ENCODE assay signal across 15 mouse cellular contexts in the genomic region with DNA sequence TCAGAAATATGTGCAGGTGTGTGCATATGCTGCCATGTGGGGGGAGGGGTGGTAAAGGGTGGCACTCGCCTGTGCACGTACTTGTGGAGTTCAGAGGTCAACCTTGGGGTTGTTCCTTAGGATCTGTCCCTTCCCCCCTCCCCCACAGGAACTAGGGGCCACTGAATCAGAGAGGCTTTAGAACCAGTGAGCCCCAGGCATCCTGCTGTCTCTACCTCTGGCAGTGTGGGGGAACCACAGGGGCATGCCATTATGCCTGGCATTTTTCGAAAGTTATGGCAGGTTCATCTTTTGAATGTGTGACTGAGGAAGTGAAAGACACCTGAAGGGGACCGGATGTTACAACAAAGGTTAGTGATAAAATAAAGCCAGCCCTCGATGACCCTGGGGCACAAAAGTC.
"Had no signal": no experiment of that assay in that cellular context is flagged by ENCODE, and none has a peak within 500 bp of the region (broad histone marks: within the 10 kb centered on the region; RNA-seq: fewer than 3 reads in every experiment).

No protein-coding gene starts in this region.

- ATAC-seq: midbrain, embryonic 16.5 days had no signal

- H3K27me3 ChIP-seq: kidney, embryonic 15.5 days; limb, embryonic 13.5 days; midbrain, embryonic 12.5 days; neural tube, embryonic 13.5 days; stomach, embryonic 15.5 days had no signal

- H3K27ac ChIP-seq: limb, embryonic 13.5 days; liver, embryonic 15.5 days; midbrain, embryonic 12.5 days; neural tube, embryonic 13.5 days had no signal

- DNase-seq: kidney, postnatal 14 days; left cerebral cortex, postnatal 4 days; lung, embryonic 14.5 days; lung, postnatal 10 days; right cerebral cortex, adult 18-20 months; right cerebral cortex, postnatal 25 days; thymus, postnatal 4 days had no signal

- H3K9me3 ChIP-seq: kidney, embryonic 15.5 days; limb, embryonic 13.5 days; liver, embryonic 15.5 days; megakaryocyte, embryonic 14.5 days; midbrain, embryonic 12.5 days; neural tube, embryonic 13.5 days; stomach, embryonic 15.5 days had no signal

- H3K4me3 ChIP-seq: kidney, embryonic 15.5 days; liver, embryonic 15.5 days; midbrain, embryonic 12.5 days; neural tube, embryonic 13.5 days; stomach, embryonic 15.5 days had no signal

- H3K36me3 ChIP-seq: liver, embryonic 15.5 days; midbrain, embryonic 12.5 days; neural tube, embryonic 13.5 days; stomach, embryonic 15.5 days had no signal

- H3K9ac ChIP-seq: kidney, embryonic 15.5 days; limb, embryonic 13.5 days; liver, embryonic 15.5 days; lung, embryonic 14.5 days; midbrain, embryonic 12.5 days; neural tube, embryonic 13.5 days; stomach, embryonic 15.5 days had no signal
